Mouse (Mus musculus) 3T3-L1 (cell line): ENCODE results near the gene Vmn2r1.

Source experiments
- DNase-seq: peaks from one replicate; pipeline ENCODE4 v3.0.0-alpha.2; 2015; ENCODE audit warnings: low read depth, low spot score

Vmn2r1 gene

GRCm38 (mm10) chr3:64081247-64081646 lies at the start of gene Vmn2r1:
TSS of gene Vmn2r1 (plus strand) at chr3:64081547.
- no peak for DNase-seq

- DNase-seq, result no peak
Observed at GRCm38 (mm10) chr3:64038136-64038841, 43.1 kb upstream of the Vmn2r1 start.

- peak; percentile 88 for DNase-seq
Observed at GRCm38 (mm10) chr3:64039818-64040784, 41.2 kb upstream of the Vmn2r1 start.

- no peak for DNase-seq
Observed at GRCm38 (mm10) chr3:64112707-64113106, 31.4 kb downstream of the Vmn2r1 start.

GRCm38 (mm10) chr3:64113352-64114046 lies 32.2 kb downstream of the Vmn2r1 start:
- no peak for DNase-seq

GRCm38 (mm10) chr3:64141878-64142508 lies 60.6 kb downstream of the Vmn2r1 start, which contains the start of gene Vmn2r2:
TSS of gene Vmn2r2 (minus strand) at chr3:64141928.
- DNase-seq, result no peak
